Mouse (Mus musculus): Measurements from ENCODE around the gene Btf3l4. TPM values are rescaled to one million over a fixed set of nuclear protein-coding genes. Genes with fewer than 3 reads are reported as not detected.
A peak's percentile ranks its signal among the peaks of the same experiment; 100 is the strongest.

Btf3l4 gene
- total RNA-seq, 2 experiments from 2014 or later, result 43.3 to 44.6 TPM

DNA sequence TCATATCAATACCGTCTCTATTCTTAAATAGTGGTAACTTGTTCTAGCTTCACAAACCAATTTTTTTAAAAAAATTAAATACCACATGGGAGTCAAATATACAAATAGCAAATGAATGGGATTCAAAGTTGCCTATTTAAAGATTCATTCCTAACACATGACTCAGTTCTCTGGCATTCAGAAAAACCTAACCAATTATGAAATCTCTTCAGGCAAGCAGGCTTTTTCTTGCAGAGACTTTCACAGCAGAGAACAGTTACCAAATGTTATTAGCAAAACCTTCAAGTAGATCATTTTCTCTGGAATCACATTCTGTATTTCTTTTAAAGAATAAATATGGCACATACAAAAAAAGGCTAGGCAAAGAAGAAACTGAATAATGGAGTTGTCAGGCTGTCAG is 2.7 kb downstream of the Btf3l4 start:
- intact Hi-C loops (cut with DNase I), result no loop called here
- DNase-seq, result no peak

DNA sequence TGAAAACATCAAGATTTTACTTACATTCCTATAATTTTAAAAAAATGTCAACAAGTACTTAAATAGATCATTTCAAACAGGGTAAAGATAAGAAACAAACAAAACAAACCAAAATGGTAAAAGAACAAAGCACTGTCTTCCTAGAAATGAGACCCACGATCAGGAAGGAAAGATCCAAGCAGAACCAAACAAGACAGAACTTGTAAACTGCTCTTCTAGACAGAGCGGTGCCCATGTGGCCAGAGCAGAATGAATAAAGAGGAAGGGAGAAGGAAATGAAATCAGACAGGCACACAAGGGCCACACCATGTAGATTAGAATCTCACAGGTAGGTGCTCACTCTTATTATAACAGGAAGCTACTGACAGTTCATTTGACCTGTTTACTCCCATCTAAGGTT is 6.8 kb downstream of the Btf3l4 start:
- no peak for DNase-seq
- intact Hi-C loops (cut with DNase I), result no loop called here

DNA sequence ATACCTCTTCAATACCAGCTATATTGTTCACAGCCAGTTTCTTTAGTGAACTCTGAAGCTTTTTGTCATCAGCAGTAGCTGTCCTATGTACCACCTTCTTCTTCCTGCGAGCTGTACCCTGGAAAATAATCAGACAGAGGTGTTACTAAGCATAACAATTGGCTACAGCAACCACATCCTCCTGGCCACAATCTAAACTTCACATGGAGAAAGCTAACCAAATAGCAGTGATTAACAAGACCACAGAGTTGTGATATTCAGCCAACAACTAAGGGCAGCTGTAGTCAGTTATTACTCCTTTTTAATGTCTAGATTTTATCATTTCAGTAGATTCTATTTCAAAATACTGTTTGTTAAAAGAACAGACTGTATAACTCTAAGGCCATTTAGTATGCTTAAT is 7.3 kb downstream of the Btf3l4 start:
- intact Hi-C loops (cut with DNase I), result no loop called here
- DNase-seq, result no peak

GRCm38 (mm10) chr4:108825677-108826076 is 7.7 kb downstream of the Btf3l4 start:
- no peak for DNase-seq
- intact Hi-C loops (cut with DNase I), result no loop called here

- no peak for DNase-seq
- intact Hi-C loops (cut with DNase I), result no loop called here
These were observed 21.9 kb downstream of the Btf3l4 start for GRCm38 (mm10) chr4:108811550-108811949.

- intact Hi-C loops (cut with DNase I), result no loop called here
These were observed 22.3 kb downstream of the Btf3l4 start for GRCm38 (mm10) chr4:108811142-108811541.

GRCm38 (mm10) chr4:108803535-108803934 is 29.9 kb downstream of the Btf3l4 start:
- intact Hi-C loops (cut with DNase I), result no loop called here
- DNase-seq, result no peak

More at GRCm38 (mm10) chr4:108811142-108811541, 22.3 kb downstream of the Btf3l4 start:
- DNase-seq, result no peak

DNA sequence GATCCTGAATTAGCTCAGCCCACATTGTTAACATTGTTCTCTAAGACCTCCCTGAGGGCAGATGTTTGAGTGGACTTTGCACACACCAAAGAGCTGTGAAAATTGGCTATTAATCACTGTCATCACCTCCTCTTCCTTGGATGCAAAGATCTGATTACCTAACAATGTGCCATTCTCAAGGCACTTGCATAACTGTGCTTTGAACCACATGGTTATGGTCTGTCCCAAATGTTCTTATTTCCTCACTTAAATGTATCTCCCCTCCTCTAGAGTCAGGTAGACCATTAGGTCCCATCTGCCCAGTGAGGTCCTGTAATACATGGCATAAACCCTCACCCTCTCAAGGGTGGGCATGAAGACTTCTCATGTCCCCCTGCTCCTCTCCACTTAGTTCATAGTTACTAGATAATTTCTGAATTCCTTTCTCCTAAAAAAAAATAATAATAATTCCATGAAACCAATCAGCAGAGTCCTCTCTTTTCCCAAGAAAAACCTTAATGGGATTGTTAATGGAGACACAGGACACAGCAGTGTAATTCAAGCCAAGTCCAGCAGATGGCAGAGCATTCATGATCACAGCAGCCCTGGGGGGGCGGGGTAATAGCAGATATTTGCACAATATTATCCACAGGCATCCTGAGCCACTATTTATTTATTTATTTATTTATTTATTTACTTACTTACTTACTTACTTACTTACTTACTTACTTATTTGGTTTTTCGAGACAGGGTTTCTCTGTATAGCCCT is 35.2 kb downstream of the Btf3l4 start:
- intact Hi-C loops (cut with DNase I), result loop anchor here (10.0 kb wide), 1 partner anchor 177 kb away; no protein-coding TSS in a partner anchor
- DNase-seq, result peak; percentile 27 to 69

GRCm38 (mm10) chr4:108796701-108797100 is 36.7 kb downstream of the Btf3l4 start:
- DNase-seq, result no peak
- intact Hi-C loops (cut with DNase I), result loop anchor here (10.0 kb wide), 1 partner anchor 178 kb away; no protein-coding TSS in a partner anchor

- DNase-seq, result no peak
- intact Hi-C loops (cut with DNase I), result loop anchor here (10.0 kb wide), 1 partner anchor 181 kb away; no protein-coding TSS in a partner anchor
These were observed 39.5 kb downstream of the Btf3l4 start for GRCm38 (mm10) chr4:108793941-108794340.

GRCm38 (mm10) chr4:108790507-108790906 is 42.9 kb downstream of the Btf3l4 start:
- intact Hi-C loops (cut with DNase I), result loop anchor here (10.0 kb wide), 1 partner anchor 184 kb away; no protein-coding TSS in a partner anchor
- no peak for DNase-seq

- intact Hi-C loops (cut with DNase I), result no loop called here
- DNase-seq, result no peak
These were observed 44.0 kb downstream of the Btf3l4 start for GRCm38 (mm10) chr4:108789258-108789936.

- DNase-seq, result no peak
- intact Hi-C loops (cut with DNase I), result loop anchor here (5.0 kb wide), 1 partner anchor 85 kb away; no protein-coding TSS in a partner anchor
These were observed 50.9 kb downstream of the Btf3l4 start for GRCm38 (mm10) chr4:108782421-108783085.

DNA sequence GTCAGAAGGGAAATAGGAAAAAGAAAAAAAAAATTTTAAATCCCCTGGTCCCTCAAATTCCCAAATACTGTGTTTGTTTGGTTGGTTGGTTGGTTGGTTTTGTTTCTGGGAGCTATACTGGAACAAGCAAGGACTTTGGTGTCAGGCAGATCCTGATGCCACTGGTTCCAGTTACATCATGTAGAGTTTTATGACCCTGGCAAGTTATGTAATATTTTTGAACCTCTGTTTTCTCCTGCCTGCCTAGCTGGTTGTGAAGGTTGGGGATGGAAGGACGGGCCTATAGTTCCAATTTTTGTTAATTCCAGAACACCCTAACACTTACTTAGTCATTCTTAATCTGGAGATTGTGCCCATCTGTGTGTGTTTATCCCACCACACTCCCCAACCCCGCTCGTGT is 51.8 kb downstream of the Btf3l4 start:
- DNase-seq, result no peak
- intact Hi-C loops (cut with DNase I), result loop anchor here (5.0 kb wide), 1 partner anchor 84 kb away; no protein-coding TSS in a partner anchor

DNA sequence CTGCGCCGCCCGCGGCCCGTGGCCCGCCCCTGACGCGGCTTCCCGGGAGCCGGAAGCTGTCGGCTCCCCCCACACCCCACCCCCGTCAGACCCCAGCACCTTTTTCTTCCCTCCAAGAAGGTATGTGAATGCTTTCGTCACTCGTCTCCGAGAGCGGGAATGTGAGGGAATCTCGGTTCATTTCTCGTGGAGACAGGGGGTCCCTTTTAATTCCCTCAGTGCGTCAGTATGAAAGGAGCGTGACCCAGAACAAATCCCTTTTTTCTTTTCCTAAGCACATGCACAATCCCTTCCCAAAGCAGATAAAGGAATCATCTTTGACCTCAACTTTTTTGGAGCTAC is 52.6 kb downstream of the Btf3l4 start:
- no peak for DNase-seq
- intact Hi-C loops (cut with DNase I), result loop anchor here (5.0 kb wide), 1 partner anchor 84 kb away; no protein-coding TSS in a partner anchor

DNA sequence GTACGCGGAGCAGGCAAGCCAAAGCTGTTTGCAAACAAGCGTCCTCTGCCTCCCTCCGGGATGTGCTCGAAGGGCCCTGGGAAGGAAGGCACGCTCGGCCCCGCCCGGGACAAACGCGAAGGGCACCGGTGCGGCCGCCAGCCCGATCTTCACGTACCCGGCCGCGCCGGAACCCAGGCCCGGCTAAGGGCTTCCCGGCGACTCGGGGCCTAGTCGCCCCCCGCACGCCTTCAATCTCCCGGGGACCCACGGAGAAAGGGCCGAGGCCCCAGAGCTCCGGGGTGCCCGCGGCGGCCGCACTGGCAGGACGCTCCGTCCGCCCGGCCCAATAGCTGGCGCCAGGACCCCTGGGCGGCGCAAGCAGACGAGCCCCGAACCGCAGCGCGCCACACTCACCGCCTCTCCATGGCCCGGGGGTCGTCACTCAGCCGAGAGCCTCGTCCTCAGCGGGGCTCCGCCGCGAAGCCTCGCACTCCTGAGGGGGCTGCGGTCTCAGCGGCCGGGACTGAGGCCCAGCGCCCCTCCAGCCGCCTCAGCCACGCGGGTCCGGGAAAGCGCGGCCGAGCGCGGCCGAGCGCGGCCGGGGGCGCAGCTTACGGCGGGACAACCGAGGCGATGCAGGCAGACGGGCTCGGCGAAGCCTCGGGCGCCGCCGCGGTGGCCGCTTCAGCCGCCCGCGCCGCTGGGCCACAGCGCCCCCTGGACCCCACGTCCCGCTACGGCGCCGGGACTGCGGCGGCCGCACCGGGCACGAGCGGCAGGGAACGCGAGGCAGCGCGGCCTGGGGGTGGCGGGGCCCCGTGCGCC is 53.2 kb downstream of the Btf3l4 start, which contains the start of gene Zfyve9:
Zfyve9 (minus strand) TSS at position 742 of the 807 bp plus-strand sequence.
- intact Hi-C loops (cut with DNase I), result loop anchor here (5.0 kb wide), 1 partner anchor 83 kb away; no protein-coding TSS in a partner anchor
- DNase-seq, result peak; percentile 75 to 80

DNA sequence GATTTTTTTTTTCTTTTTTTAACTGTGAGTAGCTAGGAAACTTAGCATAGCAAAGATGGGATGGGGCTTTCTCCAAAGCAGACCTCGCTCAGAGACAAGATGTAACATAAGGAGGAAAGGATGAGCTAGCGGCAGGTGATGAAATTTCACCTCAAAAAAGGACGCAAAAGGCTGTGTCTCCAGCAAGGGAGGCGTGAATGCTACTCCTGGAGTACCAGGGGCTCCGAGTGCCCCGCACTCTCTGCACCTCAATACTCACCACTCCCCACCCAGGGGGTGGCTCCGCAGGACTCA is 53.7 kb downstream of the Btf3l4 start:
- no peak for DNase-seq
- intact Hi-C loops (cut with DNase I), result loop anchor here (5.0 kb wide), 1 partner anchor 82 kb away; no protein-coding TSS in a partner anchor

DNA sequence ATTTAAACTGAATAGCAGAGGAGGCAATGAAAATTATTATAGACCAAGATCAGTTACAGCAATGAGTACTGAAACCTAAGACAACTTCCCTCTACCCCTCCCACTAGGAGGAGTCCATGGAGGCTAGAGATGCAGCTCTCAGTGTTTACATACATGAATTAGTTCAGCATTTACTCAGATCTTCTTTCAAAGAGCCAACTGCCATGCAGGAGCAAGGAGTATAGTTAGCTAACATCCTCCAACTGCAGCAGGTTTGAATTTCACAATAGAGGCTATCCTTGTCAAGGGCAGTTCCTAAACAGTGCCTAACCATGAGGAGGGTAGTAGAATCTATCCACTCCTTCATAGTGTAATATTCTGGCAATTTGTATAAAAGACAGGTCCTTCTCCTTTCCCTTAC is 64.9 kb downstream of the Btf3l4 start:
- no peak for DNase-seq
- intact Hi-C loops (cut with DNase I), result no loop called here
